Mouse (Mus musculus) E14TG2a.4 (cell line): ENCODE data around the gene C130074G19Rik.

Source experiments
- CTCF ChIP-seq: conservative IDR thresholded peaks from 2 replicates; pipeline ENCODE4 v1.5.1; 2014; ENCODE audit warnings: low read length
- NANOG ChIP-seq: IDR thresholded peaks from 2 replicates; pipeline ENCODE4 v1.6.1; 2014; ENCODE audit warnings: borderline replicate concordance, low read length, mixed read lengths

GRCm38 (mm10) chr1:184851741-184852618, 31.0 kb downstream of the C130074G19Rik start:
- TF ChIP-seq CTCF (peak; percentile 48), NANOG (no peak)
